Mouse (Mus musculus) CD4-positive, CD25-positive, alpha-beta regulatory T cell, adult 4 months (primary cell): ENCODE measurements around the gene Daam1. TPM values are rescaled to one million over a fixed set of nuclear protein-coding genes. Genes with fewer than 3 reads are reported as not detected.

Source experiments
- ATAC-seq: one replicate; pipeline ENCODE4 v1.8.0; 2017
- polyA plus RNA-seq, 2 experiments: library from polyadenylated mRNA; unstranded; fragments of 100-300 nt; shearing (Covaris generic); gene quantifications; one replicate each; pipeline ENCODE4 v1.2.1; 2017

Daam1 gene
- 1 to 10 TPM; 1.8 to 3.0 TPM for polyA plus RNA-seq

DNA sequence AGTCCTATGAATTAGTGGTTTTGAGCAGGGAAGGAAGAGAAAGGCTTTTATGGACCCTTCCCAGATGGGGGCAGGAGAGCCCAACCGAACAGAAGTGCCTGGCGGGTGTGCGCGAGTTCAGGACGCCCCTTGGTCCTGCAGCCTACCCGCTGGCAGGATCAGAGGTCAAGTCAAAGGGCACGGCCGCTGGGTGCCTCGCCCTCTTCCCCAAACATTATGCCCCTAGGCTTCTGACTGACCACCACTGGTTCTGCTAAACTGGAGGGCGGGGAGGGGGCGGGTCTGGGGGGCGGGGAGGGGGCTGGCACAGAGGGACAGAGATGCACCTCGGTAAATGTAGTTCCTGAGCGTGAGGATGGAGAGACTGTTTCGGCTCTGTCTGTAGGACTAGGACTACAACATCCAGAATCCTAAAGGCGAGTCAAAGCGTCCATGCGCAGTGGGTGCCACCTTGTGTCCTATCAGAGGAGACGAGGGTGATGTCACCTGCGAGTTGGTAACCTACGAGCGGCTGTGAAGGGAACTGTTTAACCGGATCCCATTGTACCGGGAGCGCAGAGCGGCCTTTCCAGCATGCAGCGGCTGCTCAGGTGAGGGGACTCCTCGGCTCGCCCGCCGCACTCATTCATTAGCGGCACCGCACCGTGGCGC lies at the start of gene Daam1:
Gene Daam1, plus strand, starts transcription at position 472 of the 651 bp plus-strand sequence.
- ATAC-seq = peak; percentile 98

DNA sequence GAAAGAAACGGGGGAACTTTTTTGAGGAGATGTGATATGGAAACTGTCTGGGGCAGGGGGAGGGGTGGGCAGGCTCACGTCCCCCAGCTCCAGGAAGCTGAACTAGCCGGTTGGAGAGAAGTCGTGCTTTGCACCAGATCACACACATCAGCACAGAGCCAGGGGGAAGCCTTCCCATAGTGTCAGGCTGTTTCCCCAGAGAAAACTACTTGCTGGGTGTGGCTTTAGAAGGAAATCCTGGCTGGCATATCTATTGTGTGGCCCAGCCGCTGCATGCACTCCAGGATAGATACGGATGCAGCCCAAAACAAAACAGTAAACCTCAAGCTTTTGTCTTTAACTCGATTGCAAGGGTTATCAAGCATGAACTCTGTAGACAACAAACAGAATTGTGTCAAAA lies 49.7 kb upstream of the Daam1 start:
- ATAC-seq = no peak

DNA sequence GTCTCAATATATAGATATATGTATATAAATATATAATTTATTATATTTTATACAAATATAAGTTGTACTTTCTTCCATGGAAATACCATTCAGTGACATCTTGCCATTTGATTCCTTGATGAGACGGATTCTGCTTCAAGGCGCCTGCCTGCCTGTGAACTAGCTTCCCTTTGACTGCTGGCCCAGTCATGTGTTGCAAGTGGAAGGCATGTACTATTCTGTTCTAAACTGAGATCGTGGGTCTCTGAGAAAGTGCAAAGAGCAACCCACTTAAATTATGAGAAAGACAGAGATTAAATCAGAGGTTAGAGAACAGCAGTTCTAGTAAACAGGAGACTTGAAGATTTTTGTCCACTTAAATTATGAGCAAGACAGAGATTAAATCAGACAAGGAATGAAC lies 46.9 kb upstream of the Daam1 start:
- no peak for ATAC-seq

DNA sequence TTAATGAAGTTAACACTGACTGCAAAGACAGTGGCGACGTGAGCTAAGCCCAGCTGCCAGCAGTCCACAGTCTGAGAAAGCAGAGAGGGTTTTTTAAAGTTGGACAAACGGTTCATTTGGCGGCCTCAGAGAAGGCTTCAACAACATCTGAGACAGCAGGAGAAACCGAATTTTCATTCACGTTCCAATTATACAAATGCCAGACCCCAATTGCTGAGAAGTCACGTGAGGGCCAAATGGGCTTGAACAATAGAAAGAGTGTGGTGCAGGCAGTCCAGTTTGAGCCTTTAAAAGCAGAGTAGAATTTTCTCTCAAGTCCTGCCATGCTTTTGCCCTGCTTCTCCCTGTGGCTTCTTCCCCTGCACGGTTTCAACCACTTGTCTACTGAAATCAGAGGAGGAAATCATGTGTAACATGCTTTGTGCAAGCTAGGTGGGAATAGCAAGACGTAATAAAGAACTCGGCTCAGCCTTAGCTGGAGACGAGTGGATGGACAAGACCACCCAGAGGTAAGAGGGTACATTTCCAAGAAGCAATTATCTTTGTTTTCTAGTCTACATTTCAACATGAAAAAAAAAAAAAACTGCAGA lies 46.1 kb upstream of the Daam1 start:
- no peak for ATAC-seq

DNA sequence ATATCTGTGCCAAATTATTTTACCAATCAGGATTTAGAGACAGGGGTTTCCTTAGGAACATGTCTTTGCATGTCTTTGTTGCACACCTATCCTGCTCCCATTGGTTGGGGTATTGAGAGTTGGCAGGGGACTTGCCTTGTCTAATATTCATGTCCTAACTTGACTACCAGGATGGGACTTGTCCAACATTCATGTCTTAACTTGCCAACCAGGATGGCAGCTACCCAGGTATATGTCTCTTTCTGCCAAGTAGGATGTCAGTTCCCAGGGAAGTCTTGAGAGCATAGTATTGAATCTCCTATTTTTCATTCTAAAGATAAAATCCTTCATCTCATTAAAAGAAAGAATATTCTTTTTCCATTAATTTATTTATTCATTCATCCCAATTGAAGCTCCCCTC lies 44.4 kb upstream of the Daam1 start:
- no peak for ATAC-seq

DNA sequence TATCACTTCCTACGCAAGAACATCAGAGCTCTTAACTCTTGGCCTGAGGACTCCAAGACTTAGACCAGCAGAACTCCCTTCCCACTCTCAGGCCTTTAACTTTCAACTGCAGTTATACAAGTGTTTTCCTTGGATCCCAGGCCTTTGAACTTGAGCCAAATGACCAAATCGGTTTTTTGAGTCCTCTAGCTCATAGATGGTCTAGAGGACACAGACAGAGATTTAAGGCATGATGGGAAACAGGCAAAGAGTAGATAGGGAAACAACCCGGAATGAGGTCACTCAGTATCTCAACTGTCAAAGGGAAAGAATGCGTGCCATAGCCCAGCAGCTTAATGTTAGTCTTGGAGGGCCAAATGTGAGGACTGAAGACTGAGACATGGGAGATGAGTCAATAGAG lies 42.1 kb upstream of the Daam1 start:
- no peak for ATAC-seq

DNA sequence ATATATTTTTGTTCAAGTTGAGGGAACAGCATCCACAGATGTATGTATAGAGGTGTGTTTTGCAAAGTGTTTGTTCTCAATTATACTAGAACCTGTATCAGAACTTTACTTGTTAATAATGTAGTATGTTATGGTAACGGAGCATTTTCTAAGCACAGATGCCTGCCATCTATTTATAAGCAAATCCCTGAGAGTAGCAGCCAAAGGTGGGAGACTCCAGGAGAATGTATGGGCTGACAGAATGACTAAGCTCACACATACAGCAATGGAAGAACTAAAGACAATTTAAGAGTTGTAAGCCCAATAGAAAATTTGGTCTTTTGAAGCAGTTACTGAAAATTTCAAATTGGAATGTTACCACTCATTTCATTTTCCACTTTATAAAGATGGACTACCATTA lies 40.3 kb upstream of the Daam1 start:
- no peak for ATAC-seq

- no peak for ATAC-seq
Measured at GRCm38 (mm10) chr12:71793114-71793513, 37.8 kb upstream of the Daam1 start.

- no peak for ATAC-seq
Measured at GRCm38 (mm10) chr12:71795626-71796025, 35.3 kb upstream of the Daam1 start.

DNA sequence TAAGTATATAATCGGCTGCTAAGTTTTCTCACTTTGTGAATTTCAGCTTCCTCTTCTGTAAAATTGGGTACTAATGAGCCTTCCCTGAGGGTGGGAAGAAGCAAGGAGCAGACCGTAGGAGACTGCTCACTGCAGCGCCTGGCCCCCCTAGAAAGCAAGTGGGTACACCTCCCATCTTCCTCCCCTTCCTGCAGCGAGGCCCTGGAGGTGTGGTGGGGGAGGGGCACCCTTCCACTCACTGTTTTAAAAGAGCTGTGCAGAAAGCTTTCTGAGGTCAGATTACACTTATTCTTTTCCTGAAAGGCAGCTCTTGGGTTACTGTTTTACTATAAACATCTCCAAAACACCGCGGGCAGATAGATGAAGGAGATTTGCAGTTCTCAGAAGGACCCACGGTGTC lies 34.4 kb upstream of the Daam1 start:
- no peak for ATAC-seq

- ATAC-seq = no peak
Measured at GRCm38 (mm10) chr12:71807306-71807705, 23.6 kb upstream of the Daam1 start.

DNA sequence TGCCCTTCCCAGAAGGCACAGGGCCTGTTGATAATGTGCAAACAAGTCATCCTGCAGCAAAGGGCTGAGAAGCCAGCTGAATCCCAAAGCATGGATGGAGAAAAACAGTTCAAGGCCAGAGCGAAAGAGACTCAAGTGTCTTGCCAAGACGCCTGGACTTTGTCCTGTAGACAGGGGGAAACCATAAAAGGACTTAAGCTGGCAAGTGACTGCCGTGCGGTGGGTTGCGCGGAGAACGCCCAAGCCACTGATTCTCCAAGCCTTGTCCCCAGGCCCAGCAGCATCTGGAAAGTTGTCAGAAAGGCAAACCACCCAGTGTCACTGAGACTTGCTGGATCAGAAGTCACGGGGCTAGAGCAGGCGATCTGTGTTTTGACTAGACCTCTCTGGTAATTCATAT lies 22.2 kb upstream of the Daam1 start:
- ATAC-seq = no peak

- no peak for ATAC-seq
Measured at GRCm38 (mm10) chr12:71809550-71809949, 21.3 kb upstream of the Daam1 start.

DNA sequence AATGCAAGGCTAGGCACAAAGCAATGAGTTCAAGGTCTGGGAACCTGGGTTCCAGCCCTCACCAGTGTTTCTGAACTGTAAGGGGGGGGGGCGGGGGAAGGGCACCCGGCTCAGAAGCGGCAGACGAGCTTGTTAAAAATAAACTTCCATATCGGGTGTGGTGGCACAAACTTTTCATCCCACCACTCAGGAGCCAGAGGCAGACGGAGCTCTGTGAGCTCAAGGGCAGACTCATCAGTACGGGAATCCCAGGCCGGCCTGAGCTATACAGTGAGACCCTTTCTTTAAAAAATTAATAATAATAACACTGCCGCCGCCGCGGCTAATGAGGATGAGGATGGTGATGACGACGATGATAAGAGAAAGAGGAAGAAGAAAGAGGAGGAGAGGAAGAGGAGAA lies 18.3 kb upstream of the Daam1 start:
- no peak for ATAC-seq

DNA sequence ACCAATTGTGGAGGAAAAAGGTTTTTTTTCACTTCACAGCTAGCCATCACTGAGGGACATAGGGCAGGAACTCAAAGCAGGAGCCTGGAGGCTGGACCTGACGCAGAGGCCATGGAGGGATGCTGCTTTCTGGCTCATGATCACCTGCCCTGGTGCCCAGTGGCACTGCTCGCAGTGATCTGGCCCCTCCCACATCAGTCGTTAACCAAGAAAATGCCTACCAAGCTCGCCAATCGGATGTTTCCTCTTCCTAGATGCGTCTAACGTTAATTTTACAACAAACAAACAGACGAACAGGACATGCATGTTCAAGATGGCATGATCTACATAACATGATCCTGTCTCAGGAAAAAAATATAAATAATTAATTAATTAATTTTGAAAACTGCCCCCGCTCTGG lies 17.6 kb upstream of the Daam1 start:
- no peak for ATAC-seq

DNA sequence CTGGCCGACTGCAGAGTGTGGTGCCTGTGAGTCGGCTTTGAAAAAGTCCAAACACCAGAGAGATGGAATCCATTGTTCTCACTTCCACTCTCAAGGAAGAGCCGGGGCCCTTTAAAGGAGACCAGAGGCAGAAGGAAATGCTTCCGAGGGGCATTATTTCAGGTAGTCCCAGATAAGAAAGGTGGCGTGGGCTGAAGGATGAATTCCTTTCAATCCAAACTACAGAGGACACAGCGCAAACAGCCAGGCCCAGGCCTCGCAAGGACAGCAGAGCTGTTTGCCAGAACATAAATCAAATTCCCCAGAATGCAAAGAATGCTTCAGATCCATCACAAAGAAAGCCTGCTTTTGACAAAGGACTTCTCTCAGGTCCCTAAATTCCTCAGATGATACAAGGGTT lies 17.1 kb upstream of the Daam1 start:
- no peak for ATAC-seq

GRCm38 (mm10) chr12:71820094-71820493 lies 10.8 kb upstream of the Daam1 start:
- ATAC-seq = no peak

GRCm38 (mm10) chr12:71821272-71821671 lies 9.6 kb upstream of the Daam1 start:
- ATAC-seq = no peak

- ATAC-seq = no peak
Measured at GRCm38 (mm10) chr12:71821743-71822142, 9.1 kb upstream of the Daam1 start.

DNA sequence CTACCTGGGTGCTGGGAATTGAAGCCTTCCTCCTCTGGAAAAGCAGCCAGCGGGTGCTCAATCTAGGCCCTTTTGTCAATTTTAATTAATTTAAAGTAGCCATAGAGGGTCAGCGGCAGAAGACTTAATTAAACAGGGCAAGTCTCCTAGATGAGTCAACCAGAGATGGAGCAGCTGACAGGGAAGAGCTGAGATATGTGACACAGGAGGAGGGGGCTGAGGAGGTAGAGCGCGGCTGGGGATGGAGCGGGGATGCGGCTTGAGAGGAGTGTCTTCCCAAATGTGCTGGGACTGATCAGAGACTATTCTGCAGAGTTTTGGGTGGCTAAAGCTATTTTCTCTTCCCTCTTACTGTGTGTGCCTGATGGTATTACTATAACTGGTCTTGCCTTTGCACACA lies 6.0 kb upstream of the Daam1 start:
- no peak for ATAC-seq

- no peak for ATAC-seq
Measured at GRCm38 (mm10) chr12:71830139-71830538, 739 bp upstream of the Daam1 start.

- ATAC-seq = peak; percentile 10
Measured at GRCm38 (mm10) chr12:71831258-71832087, 595 bp downstream of the Daam1 start.

GRCm38 (mm10) chr12:71832225-71832624 lies 1.3 kb downstream of the Daam1 start:
- no peak for ATAC-seq

DNA sequence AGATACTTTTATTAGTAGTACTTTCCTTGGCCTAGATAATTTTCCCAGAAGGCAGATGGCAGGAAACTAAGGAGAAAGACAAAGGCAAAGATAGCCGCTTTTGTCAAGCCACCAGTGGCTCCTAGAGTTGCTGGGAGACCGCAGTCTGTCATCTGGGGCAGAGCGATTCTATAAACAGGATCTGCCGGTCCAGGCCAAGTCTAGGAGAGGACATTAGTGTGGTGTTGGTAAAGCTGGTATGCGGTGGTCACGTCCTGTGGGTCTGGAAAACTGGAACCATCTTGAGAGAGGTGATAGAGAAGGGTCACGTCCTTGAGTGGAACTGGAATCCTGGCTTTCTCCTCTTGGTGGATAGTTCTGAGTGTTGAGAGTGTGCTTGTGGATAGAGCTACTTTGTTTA lies 3.2 kb downstream of the Daam1 start:
- ATAC-seq = no peak
